Mouse (Mus musculus) ovary, postnatal 10 days (tissue): Measurements from ENCODE around the gene Olfr1348.
"Not testable (repeated sequence)": the region's sequence is repeated elsewhere in the genome, so short reads cannot be mapped to it uniquely, and the experiment has no call there.

Experiments
- DNase-seq: peaks from one replicate; pipeline ENCODE4 v3.0.0; 2022; ENCODE audit warnings: low spot score

Olfr1348 gene

DNA sequence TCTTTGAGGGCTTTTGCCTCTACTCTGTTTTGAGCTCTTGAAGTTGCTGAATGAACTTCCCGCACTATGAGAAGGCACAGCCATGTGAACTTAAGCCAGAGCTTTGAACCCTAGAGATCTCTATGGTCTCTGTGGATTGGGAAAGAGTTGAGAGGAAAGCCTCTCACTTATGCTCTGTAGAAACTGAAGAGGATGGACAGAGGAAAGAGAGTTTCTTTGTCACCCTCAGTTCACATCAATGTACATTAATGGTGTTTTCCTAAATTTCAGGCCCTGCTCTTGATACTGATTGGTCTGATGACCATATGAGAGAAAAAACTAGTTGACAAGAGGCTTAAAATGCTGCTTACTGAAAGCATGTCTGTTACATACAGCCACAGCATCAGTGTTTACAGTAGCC lies at the start of gene Olfr1348:
Gene Olfr1348 (minus strand): TSS at position 101 of the 400 bp plus-strand sequence.
- DNase-seq = no peak

DNA sequence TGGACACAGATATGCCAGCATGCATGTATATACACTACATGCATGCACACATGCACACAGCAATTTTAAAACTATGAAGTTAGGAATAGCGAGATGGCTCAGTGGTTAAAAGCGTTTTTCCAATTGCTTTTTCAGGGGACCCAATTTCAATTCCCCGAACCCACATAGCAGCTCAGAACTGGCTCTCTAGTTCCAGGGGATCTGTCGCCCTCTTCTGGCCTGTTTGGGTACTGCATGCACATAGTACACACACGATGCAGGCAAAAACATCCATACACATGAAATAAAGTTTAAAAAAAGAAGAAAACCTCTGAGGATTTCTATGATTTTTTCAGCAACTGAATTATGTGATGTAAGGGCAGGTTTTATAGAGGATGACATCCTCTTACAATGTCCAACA lies 17.6 kb upstream of the Olfr1348 start:
- no peak for DNase-seq

DNA sequence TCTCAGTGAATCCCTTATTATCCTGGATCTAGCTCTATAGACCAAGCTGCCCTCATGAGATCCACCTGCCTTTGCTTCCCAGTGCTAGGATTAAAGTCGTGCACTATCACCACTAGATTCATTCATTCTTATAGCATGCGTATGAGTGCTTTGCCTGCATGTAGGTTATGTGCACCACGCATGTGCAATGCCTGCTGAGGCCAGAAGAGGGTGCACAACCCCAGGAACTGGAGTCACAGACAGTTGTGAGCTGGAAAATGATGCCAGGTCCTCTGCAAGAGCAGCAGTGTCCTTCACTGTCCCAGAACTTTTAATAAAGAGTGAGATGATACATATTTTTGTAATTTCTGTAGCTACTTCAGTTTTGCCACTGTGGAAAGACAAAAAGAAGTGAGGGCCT lies 16.5 kb upstream of the Olfr1348 start:
- no peak for DNase-seq

DNA sequence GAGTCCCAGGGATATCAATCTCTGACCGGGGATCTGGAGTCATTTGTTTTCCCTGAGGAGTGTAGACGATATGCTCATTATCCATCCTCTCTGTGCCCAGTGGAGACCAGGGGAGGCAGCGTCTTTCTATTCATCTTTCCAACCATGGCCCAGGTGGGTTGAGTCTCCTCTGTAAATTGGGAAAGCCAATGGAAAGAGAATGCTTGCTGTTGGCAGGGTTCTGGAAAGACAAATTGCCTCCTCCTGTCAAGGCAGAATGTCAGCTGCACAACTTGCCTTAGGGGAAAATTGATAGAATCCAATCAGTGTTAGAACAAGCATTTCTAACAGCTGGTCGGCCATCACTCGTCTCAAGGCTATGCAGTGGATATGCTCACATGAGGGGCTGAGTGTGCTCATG lies 14.3 kb upstream of the Olfr1348 start, which contains the start of gene Olfr1349:
Gene Olfr1349 (minus strand): TSS at position 101 of the 400 bp plus-strand sequence.
- no peak for DNase-seq

DNA sequence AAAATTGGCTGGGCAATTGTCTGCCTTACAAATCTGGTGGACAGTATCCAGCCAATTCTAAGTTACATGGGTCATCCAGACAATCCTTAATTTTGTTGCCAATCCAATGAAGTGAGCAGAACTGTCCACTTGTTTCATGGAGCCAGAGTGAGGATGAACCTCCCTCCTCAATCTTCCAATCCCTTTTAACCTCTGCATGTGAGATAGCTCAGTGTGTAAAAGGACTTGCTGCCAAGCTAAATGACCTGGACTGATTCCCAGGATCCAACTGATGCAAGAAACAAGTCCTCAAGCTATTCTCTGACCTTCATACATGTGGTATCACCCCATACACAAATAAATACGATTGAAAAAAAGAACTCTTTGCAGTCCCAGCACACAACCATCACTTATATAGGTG lies 13.1 kb upstream of the Olfr1348 start:
- DNase-seq = no peak

DNA sequence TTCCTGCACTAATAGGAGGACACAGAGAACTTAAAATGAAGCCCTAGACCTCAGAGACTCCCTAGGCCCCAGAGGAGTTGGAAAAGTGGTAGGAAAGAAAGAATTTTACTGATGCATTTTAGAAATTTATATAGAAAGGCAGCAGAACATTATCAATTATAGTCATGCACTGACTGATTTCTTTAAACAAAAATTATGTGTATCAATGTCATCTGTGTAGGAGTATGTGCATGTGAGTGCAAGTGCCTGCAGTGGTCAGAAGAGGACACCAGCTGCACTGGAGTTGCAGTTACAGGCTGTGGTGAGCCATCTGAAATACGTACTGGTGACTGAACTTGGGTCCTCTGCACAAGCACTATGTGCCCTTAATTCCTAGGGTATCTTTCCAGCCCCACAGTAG lies 8.9 kb downstream of the Olfr1348 start, which contains the start of gene Olfr1347:
Gene Olfr1347 (minus strand): TSS at position 101 of the 400 bp plus-strand sequence.
- DNase-seq = no peak

DNA sequence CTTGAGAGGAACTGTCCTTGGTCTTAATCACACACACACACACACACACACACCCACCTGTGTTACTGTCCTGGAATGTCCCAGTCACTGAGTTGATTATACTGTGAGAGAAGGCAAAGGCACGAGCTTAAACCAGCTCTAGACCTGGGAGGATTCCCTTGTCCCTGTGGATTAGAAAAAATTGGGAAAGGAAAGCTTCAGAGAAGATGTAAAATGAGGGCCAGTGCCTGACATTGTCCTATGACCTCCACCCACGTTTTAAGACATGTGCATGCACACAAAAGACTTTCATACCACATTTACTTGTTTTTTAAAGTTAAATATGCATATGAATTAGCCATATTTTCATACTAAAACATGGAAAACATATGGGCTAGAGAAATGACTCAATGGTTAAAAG lies 21.7 kb downstream of the Olfr1348 start, which contains the start of gene Olfr5:
Gene Olfr5 (minus strand): TSS at position 101 of the 400 bp plus-strand sequence.
- DNase-seq = no peak

DNA sequence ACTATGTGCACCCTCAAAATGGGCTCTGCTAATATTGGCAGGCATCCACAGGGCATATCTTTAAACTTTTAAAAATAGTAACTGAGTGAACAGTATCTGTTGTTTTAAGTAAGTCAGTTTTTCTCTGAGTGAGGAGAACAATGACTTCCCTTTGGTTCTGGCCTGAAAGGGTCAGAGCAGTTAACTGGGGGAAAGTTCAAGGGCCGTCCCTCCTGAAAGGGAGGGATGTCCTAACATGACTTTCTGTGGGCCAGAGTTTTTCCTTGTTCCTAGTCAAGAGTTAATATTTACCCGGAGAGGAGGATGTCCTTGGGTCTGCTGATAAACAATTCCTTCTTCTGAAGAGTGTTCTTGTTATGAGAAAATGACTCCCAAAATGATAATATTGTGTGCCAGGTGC lies 30.9 kb downstream of the Olfr1348 start:
- DNase-seq = not testable (repeated sequence)

DNA sequence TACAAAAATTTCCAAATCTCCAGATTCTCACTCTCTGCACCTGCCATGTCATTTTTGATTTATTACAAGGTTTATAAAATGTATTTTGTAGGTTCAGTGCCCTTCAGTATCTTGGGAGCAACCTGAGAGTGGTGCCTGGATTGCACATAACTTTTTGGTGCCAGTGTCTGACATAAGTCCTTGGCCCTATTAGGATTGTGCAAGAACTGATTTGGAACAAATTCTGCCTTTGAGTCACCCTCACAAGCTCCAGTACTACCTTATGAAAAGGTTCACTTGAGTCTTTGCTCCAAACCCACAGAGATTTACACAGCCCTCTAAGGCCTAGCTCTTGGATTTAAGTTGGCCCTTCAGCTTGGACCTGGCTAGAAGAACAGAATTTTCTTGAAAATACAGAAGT lies 41.6 kb downstream of the Olfr1348 start, which contains the start of gene Olfr1346:
Gene Olfr1346 (plus strand): TSS at position 151 of the 400 bp plus-strand sequence.
- no peak for DNase-seq

DNA sequence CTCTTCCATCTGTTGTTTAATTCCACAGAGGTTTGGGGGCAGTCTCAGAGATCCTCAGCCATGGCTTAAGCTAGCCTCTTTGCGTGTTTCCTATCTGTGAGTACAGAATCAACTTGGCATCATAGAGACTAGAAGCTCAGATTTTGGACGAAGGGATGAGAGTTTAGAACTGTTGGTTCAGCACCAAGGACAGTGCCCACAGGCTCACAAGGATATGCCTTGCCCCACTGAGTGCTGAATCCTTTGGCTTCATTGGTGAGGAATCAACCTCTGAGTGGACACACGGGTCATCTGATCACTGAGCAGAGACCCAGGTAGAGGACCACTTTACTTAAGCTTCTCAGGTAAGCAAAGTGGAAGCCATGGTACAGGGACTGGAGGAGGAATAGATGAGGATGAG lies 52.1 kb downstream of the Olfr1348 start:
- no peak for DNase-seq

DNA sequence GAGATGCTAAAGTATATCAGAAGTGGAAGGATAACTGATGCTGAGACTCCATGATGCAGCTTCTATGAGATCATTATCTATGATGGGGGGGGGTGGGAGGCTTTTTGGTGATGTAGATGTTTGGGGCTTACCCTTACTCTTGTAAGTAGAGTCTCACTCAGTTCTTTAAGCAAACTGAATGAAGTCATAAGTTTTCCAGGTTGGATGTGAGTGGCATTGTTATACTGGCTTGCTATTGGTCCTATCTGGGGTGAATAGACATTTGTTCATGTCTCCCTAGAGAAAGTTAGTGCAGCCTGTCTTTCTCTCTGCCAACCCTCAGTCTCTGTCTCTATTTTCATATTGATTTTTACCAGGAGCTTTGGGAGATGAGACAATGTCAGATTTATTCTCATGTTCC lies 52.7 kb downstream of the Olfr1348 start, which contains the start of gene Olfr1336:
Gene Olfr1336 (plus strand): TSS at position 301 of the 400 bp plus-strand sequence.
- DNase-seq = no peak
